Mouse (Mus musculus) liver, embryonic 12.5 days (tissue): Measurements from ENCODE around the gene Sox14. TPM values are rescaled to one million over a fixed set of nuclear protein-coding genes. Genes with fewer than 3 reads are reported as not detected.

Experiments used
- ATAC-seq: fragments of 200-750 bp; cut with Nextera tagmentation; 2 replicates; pipeline ENCODE4 v1.8.0; 2017; ENCODE audit warnings: moderate number of reproducible peaks, mild to moderate bottlenecking, moderate library complexity
- H3K27ac ChIP-seq: fragments of 300-500 bp; sonication (generic); 2 replicates; pipeline ENCODE4 v1.5.1; 2016; ENCODE audit warnings: mild to moderate bottlenecking
- H3K27me3 ChIP-seq: fragments of 300-500 bp; sonication (generic); replicated peaks from 2 replicates; pipeline ENCODE4 v1.6.1; 2016; ENCODE audit warnings: mild to moderate bottlenecking, moderate library complexity
- H3K36me3 ChIP-seq: fragments of 300-500 bp; sonication (generic); 2 replicates; pipeline ENCODE4 v1.6.1; 2016; ENCODE audit warnings: mild to moderate bottlenecking, moderate library complexity
- H3K4me1 ChIP-seq: fragments of 300-500 bp; sonication (generic); 2 replicates; pipeline ENCODE4 v1.6.1; 2016
- H3K4me2 ChIP-seq: fragments of 300-500 bp; sonication (generic); 2 replicates; pipeline ENCODE4 v1.6.1; 2016; ENCODE audit warnings: mild to moderate bottlenecking, moderate library complexity
- H3K4me3 ChIP-seq: fragments of 300-500 bp; sonication (generic); 2 replicates; pipeline ENCODE4 v1.5.1; 2016; ENCODE audit warnings: mild to moderate bottlenecking, moderate library complexity
- H3K9ac ChIP-seq: fragments of 300-500 bp; sonication (generic); 2 replicates; pipeline ENCODE4 v1.6.1; 2016; ENCODE audit warnings: mild to moderate bottlenecking, moderate library complexity
- H3K9me3 ChIP-seq: fragments of 300-500 bp; sonication (generic); replicated peaks from 2 replicates; pipeline ENCODE4 v1.6.1; 2016; ENCODE audit warnings: mild to moderate bottlenecking, moderate library complexity
- WGBS: fragments of 180-500 bp; shearing (Covaris S2); methylation state at CpG from one replicate; pipeline ENCODE4 v1.1.7; 2016; ENCODE audit not compliant: insufficient replicate concordance; 5-methylcytosine and 5-hydroxymethylcytosine counted together
- polyA plus RNA-seq: library from polyadenylated mRNA; unstranded; fragments of >200 nt; fragmentation: Nextera tagmentation; extraction: Ambion mirVana; gene quantifications from 2 replicates; pipeline ENCODE4 v1.2.1, GENCODE M21; 2016

Sox14 gene
- polyA plus RNA-seq, 1 experiment from 2014 or later: not detected

DNA sequence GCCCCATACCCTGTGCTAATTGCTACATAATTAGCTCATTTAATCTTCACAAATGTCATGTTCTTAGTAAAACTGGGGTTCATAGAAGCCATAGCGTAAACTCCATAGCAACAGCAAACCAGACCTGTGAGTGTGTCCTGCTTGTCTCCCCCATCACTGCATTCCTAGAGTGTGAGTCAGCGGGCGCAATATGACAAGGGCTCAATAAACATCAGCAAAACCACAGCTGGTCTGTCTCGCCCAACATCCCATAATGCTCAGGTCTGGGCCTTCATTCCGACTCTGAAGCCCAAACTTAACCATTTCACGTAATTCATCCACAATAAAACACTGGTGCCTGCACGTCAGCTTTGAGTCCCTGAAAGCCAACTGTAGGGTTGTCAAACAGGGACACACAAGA is 37.1 kb downstream of the Sox14 start:
- H3K9ac ChIP-seq: no peak overlapping the region
- WGBS: 68% methylated on average over 7 of the region's 7 CpGs
- no peaks in the 10 kb centered on the region for H3K27me3 ChIP-seq
- H3K27ac ChIP-seq: no peak overlapping the region
- no peak overlapping the region for H3K4me2 ChIP-seq
- H3K9me3 ChIP-seq: no peaks in the 10 kb centered on the region
- H3K4me3 ChIP-seq: no peak overlapping the region
- H3K36me3 ChIP-seq: no peaks in the 10 kb centered on the region
- no peaks in the 10 kb centered on the region for H3K4me1 ChIP-seq
- no peak for ATAC-seq

DNA sequence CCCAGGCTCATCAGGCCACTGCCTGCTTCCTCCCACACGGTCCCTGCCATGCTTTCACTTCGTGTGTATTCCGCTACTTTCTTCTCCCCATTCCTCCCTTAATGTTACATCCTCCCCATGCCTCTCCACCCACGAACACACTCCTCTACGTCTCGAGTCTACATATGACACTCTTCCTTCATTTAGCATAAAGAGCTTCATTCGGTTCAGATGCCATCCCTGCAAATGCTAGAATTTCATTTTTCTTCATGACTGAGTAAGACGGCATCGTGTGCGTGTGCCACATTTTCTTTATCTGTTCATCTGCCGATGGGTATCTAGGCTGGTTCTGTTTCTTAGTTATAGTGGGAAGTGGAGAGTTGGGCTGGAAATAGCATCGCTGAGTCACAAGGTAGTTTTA is 39.3 kb downstream of the Sox14 start:
- WGBS: 71% methylated on average over 12 of the region's 12 CpGs
- no peak for ATAC-seq
- Histone ChIP-seq H3K36me3 (no peaks in the 10 kb centered on the region), H3K27ac (no peak overlapping the region), H3K4me2 (no peak overlapping the region), H3K9me3 (no peaks in the 10 kb centered on the region), H3K4me3 (no peak overlapping the region), H3K27me3 (no peaks in the 10 kb centered on the region), H3K9ac (no peak overlapping the region), H3K4me1 (no peaks in the 10 kb centered on the region)

- ATAC-seq: no peak
- H3K9ac ChIP-seq: no peak overlapping the region
- no peaks in the 10 kb centered on the region for H3K27me3 ChIP-seq
- H3K4me3 ChIP-seq: no peak overlapping the region
- WGBS: 68% methylated on average over 11 of the region's 11 CpGs
- no peaks in the 10 kb centered on the region for H3K4me1 ChIP-seq
- no peak overlapping the region for H3K4me2 ChIP-seq
- no peak overlapping the region for H3K27ac ChIP-seq
- H3K36me3 ChIP-seq: no peaks in the 10 kb centered on the region
- H3K9me3 ChIP-seq: no peaks in the 10 kb centered on the region
Observed at GRCm38 (mm10) chr9:99835624-99836430, 40.1 kb downstream of the Sox14 start.

Other genes with a start within 250 kb of the Sox14 start
- gene Dzip1l, start 246.7 kb downstream of the Sox14 start, polyA plus RNA-seq: 2.9 and 3.1 TPM in 2 replicates
- gene Cldn18, start 158.9 kb downstream of the Sox14 start, polyA plus RNA-seq: 0.12 TPM in 1 of 2 replicates, not detected in the other